Mouse (Mus musculus) intestine, embryonic 15.5 days (tissue): ENCODE results near the gene Ppp1r10. TPM values are rescaled to one million over a fixed set of nuclear protein-coding genes. Genes with fewer than 3 reads are reported as not detected.

ENCODE experiments used
- ATAC-seq: fragments of 200-750 bp; cut with Nextera tagmentation; 2 replicates; pipeline ENCODE4 v1.8.0; 2017; ENCODE audit warnings: moderate TSS enrichment, moderate library complexity
- H3K27ac ChIP-seq: fragments of 300-500 bp; sonication (generic); 2 replicates; pipeline ENCODE4 v1.5.1; 2015; ENCODE audit warnings: mild to moderate bottlenecking, inconsistent platforms
- H3K27me3 ChIP-seq: fragments of 300-500 bp; sonication (generic); replicated peaks from 2 replicates; pipeline ENCODE4 v1.6.1; 2015; ENCODE audit warnings: inconsistent platforms
- H3K36me3 ChIP-seq: fragments of 300-500 bp; sonication (generic); 2 replicates; pipeline ENCODE4 v1.6.1; 2015; ENCODE audit warnings: inconsistent platforms
- H3K4me1 ChIP-seq: fragments of 300-500 bp; sonication (generic); replicated peaks from 2 replicates; pipeline ENCODE4 v1.6.1; 2015; ENCODE audit warnings: inconsistent platforms
- H3K4me2 ChIP-seq: fragments of 300-500 bp; sonication (generic); replicated peaks from 2 replicates; pipeline ENCODE4 v1.6.1; 2015; ENCODE audit warnings: mild to moderate bottlenecking, inconsistent platforms
- H3K4me3 ChIP-seq: fragments of 300-500 bp; sonication (generic); replicated peaks from 2 replicates; pipeline ENCODE4 v1.5.1; 2015; ENCODE audit warnings: inconsistent platforms
- H3K9ac ChIP-seq: fragments of 300-500 bp; sonication (generic); 2 replicates; pipeline ENCODE4 v1.6.1; 2015; ENCODE audit warnings: inconsistent platforms
- H3K9me3 ChIP-seq: fragments of 300-500 bp; sonication (generic); 2 replicates; pipeline ENCODE4 v1.6.1; 2016; ENCODE audit warnings: inconsistent platforms
- WGBS: fragments of 180-500 bp; shearing (Covaris S2); methylation state at CpG from one replicate; pipeline ENCODE4 v1.1.7; 2015; 5-methylcytosine and 5-hydroxymethylcytosine counted together
- polyA plus RNA-seq: library from polyadenylated mRNA; unstranded; fragments of >200 nt; fragmentation: Nextera tagmentation; extraction: Ambion mirVana; gene quantifications from 2 replicates; pipeline ENCODE4 v1.2.1, GENCODE M21; 2015

The Ppp1r10 gene
- polyA plus RNA-seq, 1 experiment from 2014 or later: 32.9 TPM

DNA sequence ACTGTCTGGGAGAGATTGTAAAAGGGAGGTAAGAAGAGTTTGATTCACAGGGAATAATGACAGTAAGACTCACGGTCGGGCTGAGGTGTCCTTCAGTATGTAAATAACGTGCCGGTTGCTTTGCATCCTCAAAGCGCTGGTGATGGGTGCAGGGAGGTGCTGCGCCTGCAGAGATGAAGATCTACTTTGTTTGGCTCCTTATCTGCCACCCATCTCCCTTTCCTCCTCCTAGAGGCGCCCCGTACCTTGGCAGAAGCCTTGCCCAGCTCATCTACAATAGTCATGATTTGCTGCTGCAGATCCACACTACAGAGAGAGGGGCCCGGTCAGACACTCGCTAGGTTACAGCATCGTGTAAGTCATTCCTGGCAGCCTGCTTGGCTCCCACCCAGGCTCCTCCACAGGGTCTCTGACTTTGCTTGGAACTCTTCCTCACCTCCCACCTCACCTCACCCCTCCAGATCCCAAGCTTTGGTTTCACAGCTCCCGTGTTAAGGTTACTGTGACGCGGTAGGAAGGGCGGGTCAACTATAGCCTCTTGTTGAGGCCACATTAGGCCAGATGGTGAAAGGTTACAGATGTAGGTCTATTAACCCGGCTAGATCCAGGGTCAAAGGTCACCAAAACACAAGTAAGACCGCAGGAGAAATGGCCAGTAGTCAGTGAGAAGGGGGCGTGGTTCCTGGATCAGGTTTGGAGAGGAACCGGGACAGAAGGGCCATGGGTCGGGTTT is 6.9 kb upstream of the Ppp1r10 start:
- WGBS: 16% methylated on average over 20 of the region's 20 CpGs
- peaks cover 15% of the 10 kb centered on the region for H3K36me3 ChIP-seq

DNA sequence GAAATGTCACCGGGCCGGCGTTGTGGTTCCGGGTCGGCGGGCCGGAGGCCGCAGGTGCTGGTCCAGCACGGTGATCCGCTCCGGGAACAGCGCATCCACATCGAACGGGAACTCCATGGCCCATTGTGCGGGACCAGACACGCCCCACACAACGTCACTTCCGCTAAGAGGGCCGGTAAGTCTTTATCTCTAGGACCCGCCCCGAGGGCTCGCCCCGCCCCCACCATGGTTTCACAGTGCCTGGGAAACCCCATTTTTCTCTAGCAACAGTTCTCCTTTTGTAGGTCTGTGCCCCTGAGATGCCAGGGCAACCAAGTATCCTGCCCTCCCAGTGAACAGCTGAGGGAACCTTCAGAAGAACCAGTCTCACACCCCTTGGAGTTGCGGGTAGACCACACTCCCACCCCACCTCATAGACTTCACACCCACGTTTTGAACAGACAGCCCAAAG is 6.3 kb upstream of the Ppp1r10 start, which contains the start of gene Atat1:
TSS of gene Atat1 (minus strand) at position 157 of the 451 bp plus-strand sequence.
- Histone ChIP-seq H3K36me3 (peaks cover 12% of the 10 kb centered on the region; the same call in 1 of the 2 replicates), H3K27me3 (no peaks in the 10 kb centered on the region)
- 3% methylated on average over 25 of the region's 25 CpGs for WGBS

More for the DNA sequence above, 6.9 kb upstream of the Ppp1r10 start:
- H3K9ac ChIP-seq: peak overlapping the region; percentile 66
- H3K27ac ChIP-seq: peak overlapping the region; percentile 60
- no peaks in the 10 kb centered on the region for H3K9me3 ChIP-seq
- H3K27me3 ChIP-seq: no peaks in the 10 kb centered on the region
- H3K4me2 ChIP-seq: peak overlapping the region; percentile 80
- H3K4me1 ChIP-seq: peaks cover 13% of the 10 kb centered on the region
- peak overlapping the region; percentile 70 for H3K4me3 ChIP-seq
- peak; percentile 63 for ATAC-seq

DNA sequence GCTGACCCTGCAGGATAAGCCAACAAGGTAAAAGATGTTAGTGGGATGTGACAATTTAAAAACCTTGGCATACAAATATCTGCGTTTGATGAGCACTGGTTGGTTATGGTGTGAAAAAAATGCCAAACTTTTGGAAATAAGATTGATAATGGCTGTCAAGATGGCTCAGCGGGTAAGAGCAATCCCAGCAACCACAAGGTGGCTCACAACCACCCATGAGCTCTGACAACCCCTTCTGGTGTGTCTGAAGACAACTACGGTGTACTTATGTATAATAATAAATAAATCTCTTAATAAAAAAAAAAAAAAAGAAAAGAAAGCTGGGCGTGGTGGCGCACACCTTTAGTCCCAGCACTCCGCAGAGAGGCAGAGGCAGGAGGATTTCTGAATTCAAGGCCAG is 1.3 kb upstream of the Ppp1r10 start:
- peaks cover 12% of the 10 kb centered on the region for H3K4me1 ChIP-seq
- no peak for ATAC-seq
- 75% methylated on average over 6 of the region's 6 CpGs for WGBS
- no peaks in the 10 kb centered on the region for H3K9me3 ChIP-seq
- no peak overlapping the region for H3K27ac ChIP-seq
- H3K4me3 ChIP-seq: peak overlapping the region; percentile 65
- no peaks in the 10 kb centered on the region for H3K27me3 ChIP-seq
- peak overlapping the region; percentile 66 for H3K4me2 ChIP-seq
- 0 out of 2 replicates have a peak overlapping the region, but pooled peaks have one; percentile 56 for H3K9ac ChIP-seq
- peaks cover 3% of the 10 kb centered on the region; the same call in 1 of the 2 replicates for H3K36me3 ChIP-seq

More for the DNA sequence above, 6.3 kb upstream of the Ppp1r10 start, which contains the start of gene Atat1:
- Histone ChIP-seq H3K9ac (peak within 1 kb of the TSS; percentile 66), H3K9me3 (no peaks in the 10 kb centered on the region), H3K27ac (peak within 1 kb of the TSS; percentile 73), H3K4me2 (peak within 1 kb of the TSS; percentile 80), H3K4me3 (peak within 1 kb of the TSS; percentile 70), H3K4me1 (peaks cover 13% of the 10 kb centered on the region)
- ATAC-seq: peak; percentile 93

DNA sequence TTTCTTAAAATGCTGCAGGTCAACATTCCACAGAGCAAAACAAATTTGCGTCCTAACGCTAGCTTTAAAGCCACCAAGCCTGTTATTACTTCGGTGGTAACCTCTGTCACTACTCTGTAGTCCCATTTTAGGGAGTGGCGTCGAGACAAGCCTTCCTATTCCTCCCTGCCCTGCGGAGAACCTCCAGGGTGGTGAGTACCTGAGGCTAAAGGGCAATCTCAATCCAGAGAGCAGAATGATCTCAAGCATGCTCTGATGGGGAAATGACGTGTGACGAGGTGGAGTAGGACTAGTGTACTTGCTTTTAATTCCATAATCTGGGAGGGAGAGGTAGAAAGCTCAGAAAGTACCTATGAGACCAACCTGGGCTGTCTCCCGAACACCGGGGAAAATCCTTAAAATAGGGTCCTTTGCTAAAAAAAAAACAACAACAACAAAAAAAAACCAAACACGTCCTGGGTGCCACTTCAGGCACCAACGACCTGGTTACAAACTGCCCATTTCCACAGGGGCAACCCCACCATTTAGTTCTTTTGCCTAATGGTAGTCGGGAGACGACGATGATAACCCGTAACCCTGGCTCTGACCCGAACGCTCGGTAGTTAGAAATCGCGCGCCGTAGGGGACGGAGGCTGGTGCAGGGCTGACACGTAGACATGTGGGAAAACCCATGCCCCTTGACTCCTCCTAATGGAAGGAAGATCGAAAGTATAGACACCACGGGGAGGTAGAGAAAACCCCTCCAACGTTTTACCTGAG is 517 bp upstream of the Ppp1r10 start:
- peaks cover 3% of the 10 kb centered on the region; the same call in 1 of the 2 replicates for H3K36me3 ChIP-seq
- H3K9ac ChIP-seq: peak overlapping the region; percentile 56
- H3K9me3 ChIP-seq: no peaks in the 10 kb centered on the region
- ATAC-seq: peak; percentile 33
- H3K27me3 ChIP-seq: no peaks in the 10 kb centered on the region
- peak overlapping the region; percentile 66 for H3K4me2 ChIP-seq
- H3K4me1 ChIP-seq: peaks cover 18% of the 10 kb centered on the region
- H3K27ac ChIP-seq: peak overlapping the region; percentile 87
- H3K4me3 ChIP-seq: peak overlapping the region; percentile 65
- 1% methylated on average over 28 of the region's 28 CpGs for WGBS

DNA sequence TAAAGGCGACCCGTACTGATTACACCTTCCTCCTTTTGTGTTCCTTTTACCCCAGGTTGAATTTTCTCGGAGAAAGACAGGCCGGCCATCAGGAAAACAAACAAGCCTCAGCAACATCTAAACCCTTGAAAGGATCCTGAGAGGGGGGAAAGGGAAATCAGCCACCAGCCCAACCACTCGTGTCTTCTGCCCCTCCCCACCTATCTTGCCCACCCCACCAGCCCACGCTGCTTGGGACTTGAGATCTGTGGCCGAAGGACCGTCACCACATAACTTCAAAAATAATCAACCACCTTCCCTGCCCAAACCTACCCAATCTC is 869 bp downstream of the Ppp1r10 start:
- Histone ChIP-seq H3K27ac (peak overlapping the region; percentile 95), H3K4me1 (peaks cover 21% of the 10 kb centered on the region), H3K4me3 (peak overlapping the region; percentile 65), H3K9me3 (no peaks in the 10 kb centered on the region), H3K36me3 (no peaks in the 10 kb centered on the region; the same call in 1 of the 2 replicates), H3K27me3 (no peaks in the 10 kb centered on the region), H3K9ac (peak overlapping the region; percentile 86), H3K4me2 (peak overlapping the region; percentile 76)
- no peak for ATAC-seq
- WGBS: 0% methylated on average over 8 of the region's 8 CpGs

DNA sequence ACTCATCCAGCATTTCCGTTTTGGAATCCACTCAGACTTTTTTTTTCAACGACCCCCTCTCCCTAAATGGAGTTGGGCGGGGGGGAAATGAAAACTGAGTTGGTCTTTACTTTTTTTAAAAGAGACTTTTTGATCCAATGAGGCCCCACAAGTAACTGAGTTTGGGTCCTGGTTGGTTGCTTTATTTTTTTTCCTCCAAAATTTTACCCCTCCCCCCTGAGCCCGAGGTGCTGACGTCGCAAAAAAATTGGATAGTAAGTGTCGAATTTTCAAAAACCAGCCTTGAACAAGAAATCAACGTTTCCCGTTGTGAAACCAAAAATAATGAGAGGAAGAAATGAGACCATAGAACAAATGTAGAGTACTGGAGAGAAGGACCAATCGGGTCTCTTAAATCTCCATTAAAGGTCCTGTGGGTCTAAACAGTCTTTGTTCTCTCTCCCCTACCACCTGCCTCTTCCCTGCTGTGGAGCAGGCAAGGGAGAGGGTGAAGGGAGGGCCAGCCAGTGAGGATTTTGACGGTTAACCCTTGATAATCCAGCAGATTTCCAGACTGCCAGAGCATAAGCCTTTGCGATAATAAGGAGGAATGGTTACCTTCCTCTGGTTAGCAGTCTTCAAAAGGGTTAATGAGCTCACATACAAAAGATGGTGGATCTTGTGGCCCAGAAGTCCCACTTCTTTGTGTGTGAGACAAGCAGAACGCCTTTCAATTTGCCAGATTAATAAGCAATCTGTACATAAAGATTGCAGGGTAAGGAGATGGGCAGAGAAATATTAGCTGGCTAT is 1.4 kb downstream of the Ppp1r10 start:
- under 1% methylated on average over 13 of the region's 13 CpGs for WGBS
- Histone ChIP-seq H3K36me3 (no peaks in the 10 kb centered on the region; the same call in 1 of the 2 replicates), H3K4me1 (peaks cover 21% of the 10 kb centered on the region), H3K27ac (peak overlapping the region; percentile 95), H3K27me3 (no peaks in the 10 kb centered on the region), H3K9ac (peak overlapping the region; percentile 86), H3K4me3 (peak overlapping the region; percentile 65), H3K9me3 (no peaks in the 10 kb centered on the region), H3K4me2 (peak overlapping the region; percentile 76)
- ATAC-seq: no peak

DNA sequence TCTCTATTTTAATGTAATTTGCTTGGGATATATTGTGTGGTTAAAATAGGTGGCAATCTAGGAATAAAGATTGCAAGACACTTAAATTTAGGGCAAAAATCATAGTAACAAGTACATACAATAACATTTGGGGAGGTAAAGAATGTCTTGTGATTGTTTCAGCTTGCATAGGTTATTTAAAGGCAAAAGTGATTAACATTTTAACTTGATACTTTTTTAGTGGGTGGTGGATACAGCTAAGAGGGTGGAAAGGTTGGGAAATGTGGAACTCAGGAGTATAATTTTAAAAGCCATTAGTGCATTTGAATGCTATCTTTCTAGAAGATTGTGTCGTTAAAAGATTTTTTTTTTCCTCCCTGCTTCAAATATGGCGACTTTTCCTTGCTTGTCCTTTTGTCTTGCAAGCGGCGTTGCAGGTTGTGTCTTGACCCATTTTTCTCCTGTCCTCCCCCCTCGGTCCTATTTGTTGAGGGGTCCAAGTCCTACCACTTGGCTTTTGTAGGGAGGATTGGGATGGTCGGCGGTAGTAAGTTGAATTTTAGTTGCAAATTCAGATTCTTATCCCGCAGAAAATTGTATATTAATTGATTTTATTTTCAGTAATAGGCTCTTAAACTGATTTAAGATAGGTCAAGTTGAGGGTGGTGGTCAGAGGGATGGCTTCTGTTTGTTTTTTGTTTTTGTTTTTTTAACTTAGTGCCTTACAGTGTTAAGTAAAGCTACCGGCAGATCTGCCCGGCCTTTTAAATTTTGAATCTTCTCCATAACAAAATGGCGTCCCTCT is 2.2 kb downstream of the Ppp1r10 start:
- H3K9me3 ChIP-seq: no peaks in the 10 kb centered on the region
- 0 out of 2 replicates have a peak, but pooled peaks cover 2% of the 10 kb centered on the region for H3K36me3 ChIP-seq
- no peaks in the 10 kb centered on the region for H3K27me3 ChIP-seq
- H3K4me3 ChIP-seq: peak overlapping the region; percentile 65
- peaks cover 21% of the 10 kb centered on the region for H3K4me1 ChIP-seq
- no peak for ATAC-seq
- peak overlapping the region; percentile 86 for H3K9ac ChIP-seq
- under 1% methylated on average over 11 of the region's 11 CpGs for WGBS
- H3K4me2 ChIP-seq: peak overlapping the region; percentile 76
- H3K27ac ChIP-seq: peak overlapping the region; percentile 95

DNA sequence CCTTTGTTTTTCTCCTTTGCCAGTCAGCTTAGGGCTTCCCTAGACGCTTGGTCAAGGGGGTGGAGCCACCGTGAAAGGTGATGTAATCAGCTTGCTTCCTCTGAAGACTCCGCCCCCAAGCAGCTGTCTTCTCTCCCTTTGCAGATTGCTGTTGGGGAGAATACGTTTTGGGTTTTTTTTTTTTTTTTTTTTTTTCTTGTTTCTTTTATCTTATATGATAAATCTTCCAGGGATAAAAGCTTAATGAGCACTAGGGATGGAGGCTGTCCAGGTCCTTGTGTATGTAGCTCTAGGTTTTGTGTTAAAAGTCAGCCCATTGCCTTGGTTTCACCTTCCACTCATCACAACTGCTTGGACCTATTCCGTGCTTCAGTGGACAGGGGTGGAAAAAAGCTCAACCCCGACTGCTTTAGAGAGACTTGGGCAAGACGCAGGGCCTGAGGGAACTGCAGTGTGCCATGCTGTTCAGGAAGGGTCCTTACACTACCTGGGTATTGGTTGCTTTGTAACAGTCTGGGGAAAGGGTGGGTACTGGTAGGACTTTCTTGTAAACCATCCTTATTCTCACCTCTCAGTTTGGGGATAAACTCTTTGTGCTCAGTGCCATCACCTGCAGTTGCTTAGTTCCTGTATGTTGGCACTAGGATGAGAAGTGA is 3.0 kb downstream of the Ppp1r10 start:
- Histone ChIP-seq H3K27ac (peak overlapping the region; percentile 95), H3K9ac (peak overlapping the region; percentile 53), H3K4me2 (peak overlapping the region; percentile 76), H3K36me3 (peaks cover 8% of the 10 kb centered on the region), H3K9me3 (no peaks in the 10 kb centered on the region), H3K27me3 (no peaks in the 10 kb centered on the region), H3K4me1 (peaks cover 21% of the 10 kb centered on the region), H3K4me3 (peak overlapping the region; percentile 65)
- ATAC-seq: peak; percentile 52
- WGBS: 11% methylated on average over 7 of the region's 7 CpGs

DNA sequence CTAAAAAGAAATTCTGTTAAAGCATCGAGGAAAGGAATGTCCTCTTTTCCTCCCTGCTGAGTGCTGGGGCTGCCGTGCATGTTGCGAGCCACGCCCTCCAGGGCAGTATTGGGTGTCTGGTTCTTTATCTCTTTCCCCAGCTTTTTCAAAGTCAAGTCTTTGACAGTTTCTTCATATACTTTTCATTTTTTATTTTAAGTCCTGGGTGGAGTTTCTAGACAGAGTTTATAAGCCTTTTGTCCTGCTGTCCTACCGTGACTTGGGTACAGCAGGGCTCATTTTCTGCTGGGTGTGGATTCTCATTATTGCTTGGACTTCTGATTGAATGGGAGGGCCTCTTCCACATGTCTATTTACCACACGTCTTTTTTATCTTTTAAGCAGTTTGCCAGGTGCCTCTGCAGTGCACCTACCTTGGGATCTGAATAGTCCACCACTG is 3.6 kb downstream of the Ppp1r10 start:
- Histone ChIP-seq H3K27ac (peak overlapping the region; percentile 95; the same call in 1 of the 2 replicates), H3K4me2 (peak overlapping the region; percentile 76), H3K27me3 (no peaks in the 10 kb centered on the region), H3K36me3 (peaks cover 14% of the 10 kb centered on the region), H3K9ac (no peak overlapping the region), H3K4me1 (peaks cover 21% of the 10 kb centered on the region), H3K9me3 (no peaks in the 10 kb centered on the region), H3K4me3 (no peak overlapping the region)
- no peak for ATAC-seq
- 34% methylated on average over 6 of the region's 6 CpGs for WGBS

DNA sequence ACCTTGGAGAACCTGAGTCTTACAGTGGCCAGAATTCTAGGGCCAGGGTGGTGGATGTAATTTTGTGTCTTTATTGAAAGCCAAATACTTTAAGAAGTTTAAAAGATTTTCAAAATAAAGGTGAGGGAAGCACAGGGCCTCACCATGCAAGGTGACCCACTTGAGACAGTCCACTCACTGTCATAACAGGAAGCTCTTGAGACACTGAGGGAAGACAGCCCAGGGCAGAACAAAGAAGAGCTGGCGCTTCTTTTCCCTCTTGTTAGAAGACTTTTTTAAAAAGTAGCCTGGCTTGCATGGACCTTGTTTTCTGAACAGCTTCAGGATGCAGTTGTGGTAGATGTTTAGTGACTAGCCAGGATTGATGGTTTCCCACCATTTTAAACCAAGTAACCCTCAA is 4.2 kb downstream of the Ppp1r10 start:
- Histone ChIP-seq H3K4me3 (no peak overlapping the region), H3K9me3 (no peaks in the 10 kb centered on the region), H3K36me3 (peaks cover 16% of the 10 kb centered on the region), H3K4me2 (peak overlapping the region; percentile 76; the same call in 1 of the 2 replicates), H3K9ac (no peak overlapping the region), H3K27ac (peak overlapping the region; percentile 95), H3K4me1 (peaks cover 21% of the 10 kb centered on the region), H3K27me3 (no peaks in the 10 kb centered on the region)
- no peak for ATAC-seq
- WGBS: 42% methylated on average over 1 of the region's 1 CpGs
